Mouse (Mus musculus) spleen, adult 2 months (tissue): ENCODE measurements around the gene Tradd.

Source experiments
- CTCF ChIP-seq: fragments of 200-500 bp; IDR thresholded peaks from 2 replicates; pipeline ENCODE4 v1.5.1; 2011; ENCODE audit warnings: mild to moderate bottlenecking, inconsistent platforms; ENCODE audit not compliant: insufficient read depth, insufficient read length, insufficient replicate concordance; ENCODE audit errors: extremely low read depth
- POLR2A ChIP-seq: fragments of 200-500 bp; IDR thresholded peaks from 2 replicates; pipeline ENCODE4 v1.6.1; 2011; ENCODE audit warnings: low read depth, low read length, inconsistent platforms

GRCm38 (mm10) chr8:105305211-105306145 is 41.1 kb upstream of the Tradd start, which contains the start of gene Elmo3:
- TF ChIP-seq CTCF (no peak), POLR2A (no peak)
